Mouse (Mus musculus) neural tube, embryonic 14.5 days (tissue): ENCODE data around the gene Slc1a7. TPM values are rescaled to one million over a fixed set of nuclear protein-coding genes. Genes with fewer than 3 reads are reported as not detected.

Source experiments
- ATAC-seq: fragments of 200-750 bp; cut with Nextera tagmentation; 2 replicates; pipeline ENCODE4 v1.8.0; 2017; ENCODE audit warnings: low read depth, mild to moderate bottlenecking, moderate TSS enrichment, moderate library complexity
- H3K27ac ChIP-seq: fragments of 300-500 bp; sonication (generic); 2 replicates; pipeline ENCODE4 v1.5.1; 2014; ENCODE audit warnings: low read depth, mild to moderate bottlenecking, control low read depth, low read length, moderate library complexity, mixed read lengths
- H3K27me3 ChIP-seq: fragments of 300-500 bp; sonication (generic); 2 replicates; pipeline ENCODE4 v1.6.1; 2014; ENCODE audit warnings: low read length; ENCODE audit not compliant: control insufficient read depth, insufficient read depth
- H3K36me3 ChIP-seq: fragments of 300-500 bp; sonication (generic); 2 replicates; pipeline ENCODE4 v1.6.1; 2014; ENCODE audit warnings: low read length, mixed read lengths; ENCODE audit not compliant: control insufficient read depth, insufficient read depth
- H3K4me1 ChIP-seq: fragments of 300-500 bp; sonication (generic); 2 replicates; pipeline ENCODE4 v1.6.1; 2014; ENCODE audit warnings: low read length; ENCODE audit not compliant: control insufficient read depth, insufficient read depth
- H3K4me2 ChIP-seq: fragments of 300-500 bp; sonication (generic); 2 replicates; pipeline ENCODE4 v1.6.1; 2014; ENCODE audit warnings: mild to moderate bottlenecking, low read depth, low read length, control low read depth
- H3K4me3 ChIP-seq: fragments of 300-500 bp; sonication (generic); 2 replicates; pipeline ENCODE4 v1.5.1; 2014; ENCODE audit warnings: low read depth, low read length, control low read depth, mixed read lengths
- H3K9ac ChIP-seq: fragments of 300-500 bp; sonication (generic); replicated peaks from 2 replicates; pipeline ENCODE4 v1.6.1; 2014; ENCODE audit warnings: low read depth, mild to moderate bottlenecking, control low read depth, low read length, mixed read lengths
- H3K9me3 ChIP-seq: fragments of 300-500 bp; sonication (generic); 2 replicates; pipeline ENCODE4 v1.6.1; 2016; ENCODE audit warnings: low read length; ENCODE audit not compliant: control insufficient read depth
- WGBS: fragments of 180-500 bp; shearing (Covaris S2); extraction: QIAGEN DNeasy Blood & Tissue Kit; methylation state at CpG from one replicate; pipeline ENCODE4 v1.1.7; 2014; 5-methylcytosine and 5-hydroxymethylcytosine counted together
- polyA plus RNA-seq: library from polyadenylated mRNA; unstranded; fragments of >200 nt; fragmentation: Nextera tagmentation; extraction: Ambion mirVana; gene quantifications from 2 replicates; pipeline ENCODE4 v1.2.1, GENCODE M21; 2014

The Slc1a7 gene
- polyA plus RNA-seq, 1 experiment from 2014 or later: not detected

GRCm38 (mm10) chr4:107962044-107962732 is 5.9 kb upstream of the Slc1a7 start:
- Histone ChIP-seq H3K9me3 (no peaks in the 10 kb centered on the region), H3K9ac (no peak overlapping the region), H3K4me3 (no peak overlapping the region), H3K27ac (no peak overlapping the region), H3K4me1 (no peaks in the 10 kb centered on the region), H3K36me3 (no peaks in the 10 kb centered on the region), H3K4me2 (no peak overlapping the region), H3K27me3 (no peaks in the 10 kb centered on the region)
- 77% methylated on average over 11 of the region's 11 CpGs for WGBS
- no peak for ATAC-seq

- 83% methylated on average over 2 of the region's 2 CpGs for WGBS
- no peak for ATAC-seq
Observed at GRCm38 (mm10) chr4:107962792-107963191, 5.3 kb upstream of the Slc1a7 start.

GRCm38 (mm10) chr4:107966416-107967109 is 1.6 kb upstream of the Slc1a7 start:
- ATAC-seq: no peak
- Histone ChIP-seq H3K9me3 (no peaks in the 10 kb centered on the region), H3K4me3 (no peak overlapping the region), H3K4me2 (no peak overlapping the region), H3K9ac (no peak overlapping the region), H3K4me1 (no peaks in the 10 kb centered on the region), H3K27me3 (no peaks in the 10 kb centered on the region), H3K27ac (no peak overlapping the region), H3K36me3 (no peaks in the 10 kb centered on the region)
- WGBS: 64% methylated on average over 5 of the region's 5 CpGs

More at GRCm38 (mm10) chr4:107962792-107963191, 5.3 kb upstream of the Slc1a7 start:
- H3K4me3 ChIP-seq: no peak overlapping the region
- no peak overlapping the region for H3K9ac ChIP-seq
- no peaks in the 10 kb centered on the region for H3K27me3 ChIP-seq
- no peak overlapping the region for H3K27ac ChIP-seq
- H3K36me3 ChIP-seq: no peaks in the 10 kb centered on the region
- no peak overlapping the region for H3K4me2 ChIP-seq
- no peaks in the 10 kb centered on the region for H3K4me1 ChIP-seq
- no peaks in the 10 kb centered on the region for H3K9me3 ChIP-seq

- no peaks in the 10 kb centered on the region for H3K9me3 ChIP-seq
- H3K27me3 ChIP-seq: no peaks in the 10 kb centered on the region
- no peak for ATAC-seq
- no peaks in the 10 kb centered on the region for H3K4me1 ChIP-seq
- no peaks in the 10 kb centered on the region for H3K36me3 ChIP-seq
- no peak overlapping the region for H3K27ac ChIP-seq
- no peak overlapping the region for H3K4me3 ChIP-seq
- no peak overlapping the region for H3K9ac ChIP-seq
- H3K4me2 ChIP-seq: no peak overlapping the region
Observed at GRCm38 (mm10) chr4:107969781-107970180, 1.6 kb downstream of the Slc1a7 start.

- Histone ChIP-seq H3K27me3 (no peaks in the 10 kb centered on the region), H3K9ac (no peak overlapping the region), H3K36me3 (no peaks in the 10 kb centered on the region), H3K27ac (no peak overlapping the region), H3K4me2 (no peak overlapping the region), H3K4me3 (no peak overlapping the region), H3K9me3 (no peaks in the 10 kb centered on the region), H3K4me1 (no peaks in the 10 kb centered on the region)
- ATAC-seq: no peak
- WGBS: 91% methylated on average over 1 of the region's 1 CpGs
Observed at GRCm38 (mm10) chr4:107971162-107971561, 3.0 kb downstream of the Slc1a7 start.

- 66% methylated on average over 11 of the region's 11 CpGs for WGBS
Observed at GRCm38 (mm10) chr4:107974527-107974926, 6.4 kb downstream of the Slc1a7 start.

GRCm38 (mm10) chr4:107975004-107975403 is 6.9 kb downstream of the Slc1a7 start:
- H3K9me3 ChIP-seq: no peaks in the 10 kb centered on the region
- 74% methylated on average over 7 of the region's 7 CpGs for WGBS
- no peak overlapping the region for H3K4me3 ChIP-seq
- no peak overlapping the region for H3K4me2 ChIP-seq
- H3K4me1 ChIP-seq: no peaks in the 10 kb centered on the region
- no peak overlapping the region for H3K9ac ChIP-seq
- H3K27me3 ChIP-seq: no peaks in the 10 kb centered on the region
- no peak for ATAC-seq
- H3K36me3 ChIP-seq: no peaks in the 10 kb centered on the region
- H3K27ac ChIP-seq: no peak overlapping the region

More at GRCm38 (mm10) chr4:107974527-107974926, 6.4 kb downstream of the Slc1a7 start:
- no peaks in the 10 kb centered on the region for H3K4me1 ChIP-seq
- no peak overlapping the region for H3K27ac ChIP-seq
- no peaks in the 10 kb centered on the region for H3K9me3 ChIP-seq
- H3K36me3 ChIP-seq: no peaks in the 10 kb centered on the region
- no peaks in the 10 kb centered on the region for H3K27me3 ChIP-seq
- H3K9ac ChIP-seq: no peak overlapping the region
- H3K4me2 ChIP-seq: no peak overlapping the region
- no peak for ATAC-seq
- no peak overlapping the region for H3K4me3 ChIP-seq

GRCm38 (mm10) chr4:107977593-107977992 is 9.5 kb downstream of the Slc1a7 start:
- no peak overlapping the region for H3K4me2 ChIP-seq
- no peak overlapping the region for H3K27ac ChIP-seq
- no peaks in the 10 kb centered on the region for H3K4me1 ChIP-seq
- no peak overlapping the region for H3K9ac ChIP-seq
- H3K27me3 ChIP-seq: no peaks in the 10 kb centered on the region
- ATAC-seq: no peak
- H3K36me3 ChIP-seq: no peaks in the 10 kb centered on the region
- no peak overlapping the region for H3K4me3 ChIP-seq
- no peaks in the 10 kb centered on the region for H3K9me3 ChIP-seq
- WGBS: 72% methylated on average over 4 of the region's 4 CpGs

- no peaks in the 10 kb centered on the region for H3K36me3 ChIP-seq
- no peak overlapping the region for H3K4me2 ChIP-seq
- no peak for ATAC-seq
- H3K27me3 ChIP-seq: no peaks in the 10 kb centered on the region
- 29% methylated on average over 2 of the region's 2 CpGs for WGBS
- H3K4me1 ChIP-seq: no peaks in the 10 kb centered on the region
- H3K27ac ChIP-seq: 0 out of 2 replicates have a peak overlapping the region, but pooled peaks have one; percentile 5
- no peak overlapping the region for H3K4me3 ChIP-seq
- H3K9ac ChIP-seq: no peak overlapping the region
- no peaks in the 10 kb centered on the region for H3K9me3 ChIP-seq
Observed at GRCm38 (mm10) chr4:107979530-107979929, 11.4 kb downstream of the Slc1a7 start.
